Mouse (Mus musculus): ENCODE measurements around the gene Lef1.

DNA sequence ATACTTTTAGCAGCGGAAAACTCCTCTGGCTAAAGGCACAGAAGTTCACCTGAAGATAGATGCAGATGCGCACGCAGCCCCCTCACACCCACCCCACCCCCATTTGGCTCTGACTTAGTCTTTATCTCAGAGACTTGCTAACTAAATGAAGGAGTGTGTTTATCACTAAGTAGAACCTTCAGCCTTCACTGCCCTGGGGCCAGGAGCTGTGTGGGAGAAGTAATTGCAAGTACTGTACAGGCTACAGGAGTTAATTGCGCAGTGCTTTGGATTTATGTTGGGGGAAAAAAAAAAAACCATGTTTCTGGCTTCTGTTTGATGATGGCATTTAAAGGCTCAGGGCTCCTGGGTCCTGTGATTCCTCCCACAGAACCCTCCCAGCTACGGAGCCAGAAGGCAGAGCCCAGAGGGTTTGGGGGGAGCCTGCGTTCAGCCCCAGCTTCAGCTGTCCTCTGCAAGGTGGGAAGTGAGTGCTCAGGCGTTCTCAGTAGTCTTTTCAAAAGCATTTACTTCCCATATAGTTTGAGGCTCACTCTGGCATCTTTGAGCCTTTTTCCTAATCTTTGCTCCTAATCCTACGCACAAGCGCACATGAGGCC, 103.9 kb downstream of the Lef1 start:
- TF ChIP-seq POLR2A (IDR thresholded peaks at IDR 0.05; ENCODE audit: insufficient read depth, low read depth, low read length) = no peak
- no peak for TF ChIP-seq CTCF (IDR thresholded peaks at IDR 0.05)
- no peak for TF ChIP-seq EP300 (IDR thresholded peaks at IDR 0.05; ENCODE audit: insufficient read depth, low read depth, low read length)

All from heart, adult 2 months (tissue).